Mouse (Mus musculus): ENCODE measurements around the gene Olfr135.

The Olfr135 gene

GRCm38 (mm10) chr17:38204035-38204434, at the start of gene Olfr135:
Olfr135 (plus strand) TSS chr17:38204335.
- no peaks in the 10 kb centered on the region for H3K4me1 ChIP-seq (replicated peaks; ENCODE audit: low read depth, low read length)
- no peaks in the 10 kb centered on the region for H3K27me3 ChIP-seq (ENCODE audit: insufficient read depth, low read length)
- H3K4me3 ChIP-seq (replicated peaks; ENCODE audit: low read length): no peak within 1 kb of the TSS
- no peak for TF ChIP-seq POU5F1 (IDR thresholded peaks at IDR 0.05; ENCODE audit: borderline replicate concordance, low read length)
- TF ChIP-seq CTCF (conservative IDR thresholded peaks at IDR 0.05; ENCODE audit: low read length): no peak
- TF ChIP-seq NANOG (IDR thresholded peaks at IDR 0.05; ENCODE audit: borderline replicate concordance, low read length): no peak
- H3K36me3 ChIP-seq (ENCODE audit: insufficient read depth, low read length): no peaks in the 10 kb centered on the region
- no peaks in the 10 kb centered on the region for H3K9me3 ChIP-seq (ENCODE audit: low read length)

GRCm38 (mm10) chr17:38171088-38171487, 33.0 kb upstream of the Olfr135 start, which contains the start of gene Olfr134:
Olfr134 (plus strand) TSS chr17:38171388.
- Histone ChIP-seq H3K9me3 (ENCODE audit: low read length) (no peaks in the 10 kb centered on the region), H3K4me3 (replicated peaks; ENCODE audit: low read length) (no peak within 1 kb of the TSS), H3K36me3 (ENCODE audit: insufficient read depth, low read length) (no peaks in the 10 kb centered on the region), H3K4me1 (replicated peaks; ENCODE audit: low read depth, low read length) (no peaks in the 10 kb centered on the region), H3K27me3 (ENCODE audit: insufficient read depth, low read length) (no peaks in the 10 kb centered on the region)
- TF ChIP-seq NANOG (IDR thresholded peaks at IDR 0.05; ENCODE audit: borderline replicate concordance, low read length) (no peak), CTCF (conservative IDR thresholded peaks at IDR 0.05; ENCODE audit: low read length) (no peak), POU5F1 (IDR thresholded peaks at IDR 0.05; ENCODE audit: borderline replicate concordance, low read length) (no peak)
